Mouse (Mus musculus): Measurements from ENCODE around the gene 4930432K21Rik.

Gene 4930432K21Rik

DNA sequence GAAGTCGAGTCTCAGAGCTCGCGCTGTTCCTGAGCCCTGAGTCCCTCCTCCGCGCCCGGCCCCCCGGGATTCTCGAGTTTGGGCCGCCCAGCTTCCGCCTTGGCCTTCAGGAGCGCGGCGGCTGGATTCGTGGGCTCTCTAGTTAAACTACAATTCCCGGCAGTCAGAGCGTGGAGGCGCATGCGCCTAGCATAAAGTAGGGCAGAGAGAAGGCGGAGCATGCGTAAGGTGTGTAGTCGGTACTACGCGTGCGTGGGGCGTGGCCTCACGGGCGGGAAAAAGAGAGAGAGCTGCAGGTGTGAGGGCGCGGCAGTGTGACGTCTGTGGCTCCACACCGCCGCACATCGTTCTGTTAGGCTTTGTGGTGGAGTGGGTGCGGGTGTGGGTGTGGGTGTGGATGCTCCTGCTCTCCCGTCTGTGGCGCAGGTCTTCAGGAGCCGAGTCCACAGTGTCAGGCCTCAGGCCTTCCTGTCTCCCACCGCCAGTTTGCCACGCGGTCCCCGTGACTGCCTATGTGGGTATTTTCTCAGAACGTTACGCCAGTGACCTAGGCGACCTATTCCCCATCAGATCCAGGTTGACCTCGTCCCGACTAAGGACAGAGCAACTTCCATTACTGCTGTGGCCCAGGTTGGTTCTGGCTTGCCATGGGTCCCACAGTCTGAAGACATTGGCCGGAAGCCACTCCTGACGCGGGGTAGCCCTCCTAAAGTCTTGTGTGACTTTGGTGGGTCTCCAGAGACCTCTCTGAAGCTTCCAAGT is at the start of gene 4930432K21Rik, which contains the start of gene Cc2d1a:
Gene 4930432K21Rik (plus strand): TSS at position 257 of the 762 bp plus-strand sequence.
Gene Cc2d1a (minus strand): TSS at position 168 of the 762 bp plus-strand sequence.
- DNase-seq (ENCODE audit: low spot score in 2 of 2) = peak; percentile 77 to 92

DNA sequence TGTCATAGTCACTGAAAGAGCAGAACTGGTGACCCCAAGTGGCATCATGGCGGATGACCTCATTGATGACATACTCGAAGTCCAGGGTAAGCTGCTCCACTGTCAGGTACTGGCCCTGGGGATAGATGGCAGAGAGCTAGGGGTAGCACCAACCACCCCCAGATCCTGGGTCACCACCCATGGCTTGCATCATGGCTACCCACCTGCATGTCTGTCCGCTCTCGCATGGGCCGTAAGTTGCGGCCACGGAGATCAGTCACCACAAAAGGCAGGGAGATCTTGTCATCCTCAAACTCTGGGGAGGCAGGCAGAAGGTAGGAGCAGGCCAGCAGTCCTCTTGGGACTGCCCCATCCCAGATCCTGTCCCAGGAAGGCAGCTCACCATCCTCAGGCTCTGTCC is 49.4 kb upstream of the 4930432K21Rik start:
- no peak for DNase-seq (ENCODE audit: low spot score in 2 of 2)

DNA sequence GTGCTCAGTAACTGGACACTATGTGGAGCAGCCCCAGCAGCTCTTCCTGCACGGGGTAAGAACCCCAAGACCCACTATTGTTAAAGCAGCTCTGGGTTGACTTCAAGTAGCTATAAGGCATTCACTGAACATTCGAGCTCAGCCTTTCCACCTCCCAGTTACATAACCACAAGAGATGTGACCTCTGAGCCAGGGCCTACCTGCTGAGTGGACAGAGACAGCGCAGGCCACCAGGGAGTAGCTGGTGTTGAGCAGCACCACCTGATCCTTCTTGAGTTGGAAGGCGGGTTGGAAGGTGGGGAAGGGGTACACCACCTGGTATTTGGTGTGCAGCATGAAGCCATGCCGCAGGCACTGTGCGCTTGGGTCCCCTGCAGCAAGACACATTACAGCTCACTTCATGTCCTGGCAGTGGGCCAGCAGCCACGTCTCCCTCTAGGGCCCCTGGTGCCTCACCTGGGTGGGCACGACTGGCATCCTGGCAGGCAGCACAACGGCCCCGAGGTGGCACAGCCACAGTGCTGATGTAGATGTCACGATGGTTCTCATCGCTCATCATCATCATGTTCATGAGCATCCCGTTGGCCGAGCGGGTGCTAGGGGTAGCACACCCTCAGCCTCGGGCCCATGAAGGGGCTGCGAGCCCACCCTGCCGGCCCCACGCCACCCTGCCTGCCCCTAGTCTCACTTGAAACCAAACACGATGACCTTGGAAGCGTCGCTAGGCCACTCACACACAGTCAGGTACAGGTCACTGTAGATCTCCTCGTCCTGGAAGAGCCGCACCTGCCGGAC is 46.2 kb upstream of the 4930432K21Rik start:
- DNase-seq (ENCODE audit: low spot score in 2 of 2) = no peak

DNA sequence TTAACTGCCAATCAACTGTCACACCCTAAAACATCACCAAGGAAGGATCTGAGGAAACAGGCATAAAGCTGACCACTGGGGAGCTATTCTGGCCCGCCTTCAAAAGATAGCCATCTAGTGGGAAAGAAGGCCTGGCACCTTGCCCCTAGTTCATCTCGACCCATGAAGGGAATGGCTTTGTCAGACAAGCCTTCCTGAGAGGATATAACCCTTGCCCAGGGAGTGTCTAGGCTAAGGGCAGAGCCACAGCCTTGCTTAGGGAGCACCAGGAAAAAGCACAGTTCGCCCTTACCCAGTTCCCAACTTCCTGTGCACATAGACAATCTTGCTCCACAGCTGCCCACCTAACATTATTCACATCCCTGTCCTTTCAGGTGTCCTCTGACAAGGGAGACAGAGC is 44.2 kb upstream of the 4930432K21Rik start:
- peak in 1 of 2 experiments; percentile 25 for DNase-seq (ENCODE audit: low spot score in 2 of 2)

DNA sequence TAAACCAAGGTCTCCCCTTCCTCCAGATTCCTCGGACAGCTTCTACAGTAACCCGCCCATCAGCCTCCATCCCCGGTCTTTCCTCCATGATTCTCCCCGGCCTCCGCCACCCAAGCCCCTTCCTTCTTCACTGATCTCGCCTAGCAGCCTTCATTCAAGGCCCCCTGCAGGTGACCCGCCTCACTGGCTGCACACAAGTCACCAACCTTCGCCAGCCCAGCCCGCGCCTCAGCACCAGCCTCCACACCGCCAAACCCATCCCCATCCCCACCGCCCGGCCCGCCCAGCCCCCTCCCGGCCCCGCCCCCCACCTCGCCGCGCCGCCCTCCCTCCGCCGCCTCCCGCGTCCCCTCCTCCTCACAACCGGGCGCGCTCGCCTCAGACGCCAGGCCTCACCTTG is 43.6 kb upstream of the 4930432K21Rik start:
- peak in 1 of 2 experiments; percentile 80 for DNase-seq (ENCODE audit: low spot score in 2 of 2)

DNA sequence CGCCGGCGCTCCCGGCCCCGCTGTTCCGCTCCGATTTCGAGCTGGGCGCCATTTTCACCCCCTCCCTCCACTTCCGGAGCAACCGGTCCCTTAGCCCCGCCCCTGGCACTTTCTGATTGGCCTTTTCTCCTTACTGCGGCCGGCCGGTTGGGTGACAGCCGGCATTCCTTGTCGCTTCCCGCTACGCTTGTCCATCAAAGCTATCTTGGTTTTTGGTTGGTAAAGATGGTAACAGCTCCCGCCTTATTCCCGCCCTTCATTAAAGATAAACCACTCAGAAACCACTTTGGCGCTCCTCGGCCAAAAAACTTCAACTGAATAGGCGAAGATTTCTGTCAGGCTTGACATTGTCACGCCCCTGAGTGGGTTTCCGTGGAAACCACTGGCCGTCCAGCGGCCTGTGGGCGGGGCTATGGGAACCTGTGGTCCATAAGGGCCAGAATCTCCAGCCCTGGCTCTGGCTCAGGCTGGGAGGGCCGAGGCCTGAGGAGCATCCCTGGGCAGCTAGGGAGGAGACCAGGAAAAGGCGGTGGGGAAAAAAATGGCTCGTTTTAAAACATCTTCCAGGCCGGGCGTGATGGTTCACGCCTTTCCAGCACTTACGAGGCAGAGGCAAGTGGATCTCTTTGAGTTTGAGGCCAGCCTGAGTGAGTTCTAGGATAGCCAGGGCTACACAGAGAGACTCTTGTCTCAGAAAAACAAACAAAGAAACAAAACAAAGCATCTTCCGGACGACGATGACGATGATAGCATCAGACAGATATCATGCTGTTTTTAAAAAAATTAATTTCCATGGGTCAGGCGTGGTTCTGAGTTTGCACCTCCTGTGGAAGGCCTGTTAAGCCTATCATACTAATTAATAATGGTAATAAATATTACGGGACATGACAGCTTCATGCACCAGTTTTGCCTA is 42.9 kb upstream of the 4930432K21Rik start, which contains the start of gene Dcaf15:
Gene Dcaf15 (minus strand): TSS at position 72 of the 913 bp plus-strand sequence.
- peak; percentile 98 to 100 for DNase-seq (ENCODE audit: low spot score in 2 of 2)

DNA sequence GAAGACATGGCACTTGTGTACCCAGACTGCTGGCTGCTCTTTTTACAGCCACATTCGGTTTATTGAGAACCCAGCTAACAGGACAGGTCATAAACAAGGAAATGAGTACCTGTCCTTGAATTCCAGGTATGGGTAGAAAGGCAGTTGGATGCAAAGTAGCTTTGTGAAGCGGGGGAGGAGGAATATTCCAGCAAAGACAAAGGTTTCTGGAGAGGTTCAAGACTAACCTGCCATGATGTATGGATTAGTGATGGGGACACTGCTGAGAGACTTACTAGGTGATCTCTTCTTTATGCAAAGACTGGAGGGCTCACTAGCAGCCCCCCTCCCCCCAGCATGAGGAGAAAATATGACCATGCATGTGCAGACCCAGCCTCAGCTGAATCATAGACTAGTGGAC is 42.1 kb upstream of the 4930432K21Rik start:
- no peak for DNase-seq (ENCODE audit: low spot score in 2 of 2)

DNA sequence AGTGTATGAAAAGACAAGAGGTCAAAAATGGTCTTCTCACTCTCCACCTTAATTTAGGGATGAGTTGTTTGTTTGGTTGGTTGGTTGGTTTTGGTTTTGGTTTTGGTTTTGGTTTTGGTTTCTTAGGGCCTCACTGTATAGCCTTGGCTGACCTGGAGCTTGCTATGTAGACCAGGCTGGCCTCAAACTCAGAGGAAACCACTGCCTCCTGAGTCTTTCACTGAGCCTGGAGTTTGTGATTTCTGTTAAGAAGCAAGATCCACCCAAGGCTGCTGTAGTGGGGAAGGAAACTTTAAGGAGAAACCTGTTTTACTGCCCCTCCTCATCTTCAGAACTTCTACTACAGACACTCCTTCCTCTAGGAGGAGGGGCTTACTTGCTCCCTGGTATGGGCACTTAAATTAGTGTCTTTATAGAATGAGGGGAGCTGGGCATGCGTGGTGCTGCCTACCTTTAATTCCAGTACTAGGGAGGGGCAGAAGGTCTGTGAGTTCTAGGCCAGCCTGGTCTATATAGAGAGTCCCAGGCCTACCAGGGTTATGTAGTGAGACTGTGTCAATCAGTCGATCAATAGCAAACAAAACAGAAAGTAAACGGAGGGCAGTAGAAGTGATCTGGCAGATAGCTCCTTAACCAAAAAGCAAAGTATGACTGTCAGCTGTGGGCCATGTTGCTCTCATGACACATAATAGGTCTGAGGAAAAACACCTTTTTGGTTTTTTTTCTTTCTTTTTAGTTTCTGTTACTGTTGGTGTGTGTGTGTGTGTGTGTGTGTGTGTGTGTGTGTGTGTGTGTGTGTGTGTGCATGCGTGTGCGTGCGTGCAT is 41.4 kb upstream of the 4930432K21Rik start:
- DNase-seq (ENCODE audit: low spot score in 2 of 2) = no peak

DNA sequence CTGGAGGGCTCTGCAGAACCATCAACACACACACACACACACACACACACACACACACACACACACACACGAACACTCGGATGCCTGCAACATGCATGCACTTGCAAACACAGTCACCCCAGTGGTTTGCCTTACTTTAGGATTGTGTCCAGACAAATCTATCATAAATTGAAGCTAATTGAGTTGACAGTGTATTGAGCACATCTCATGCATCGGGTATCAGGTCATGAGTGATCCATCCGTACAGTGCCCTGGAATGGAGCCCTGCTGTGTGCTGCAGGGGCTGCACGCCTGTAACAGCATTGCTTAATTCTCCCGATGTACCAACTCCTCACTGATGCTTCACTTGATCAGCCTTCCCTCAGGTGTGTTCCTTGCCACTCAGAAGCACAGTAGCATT is 32.2 kb upstream of the 4930432K21Rik start:
- no peak for DNase-seq (ENCODE audit: low spot score in 2 of 2)

DNA sequence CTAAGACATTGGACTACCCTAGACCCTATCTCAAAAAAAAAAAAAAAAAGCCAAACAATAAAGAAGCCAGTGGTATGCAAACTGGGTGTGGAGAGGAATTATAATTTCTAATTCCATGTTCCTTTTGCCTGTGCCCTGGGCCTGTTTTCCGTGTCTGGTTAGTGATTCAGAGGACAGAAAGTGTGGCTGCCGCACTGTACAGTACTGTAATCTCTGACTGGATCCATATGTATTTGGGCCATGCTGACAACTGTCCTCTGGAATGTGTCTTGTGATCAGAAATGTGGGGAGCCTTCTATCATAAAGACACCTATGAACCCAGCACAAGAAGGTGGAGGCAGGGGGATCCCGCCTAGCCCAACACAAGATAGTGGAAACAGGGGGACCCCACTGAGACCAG is 25.7 kb upstream of the 4930432K21Rik start:
- DNase-seq (ENCODE audit: low spot score in 2 of 2) = no peak

DNA sequence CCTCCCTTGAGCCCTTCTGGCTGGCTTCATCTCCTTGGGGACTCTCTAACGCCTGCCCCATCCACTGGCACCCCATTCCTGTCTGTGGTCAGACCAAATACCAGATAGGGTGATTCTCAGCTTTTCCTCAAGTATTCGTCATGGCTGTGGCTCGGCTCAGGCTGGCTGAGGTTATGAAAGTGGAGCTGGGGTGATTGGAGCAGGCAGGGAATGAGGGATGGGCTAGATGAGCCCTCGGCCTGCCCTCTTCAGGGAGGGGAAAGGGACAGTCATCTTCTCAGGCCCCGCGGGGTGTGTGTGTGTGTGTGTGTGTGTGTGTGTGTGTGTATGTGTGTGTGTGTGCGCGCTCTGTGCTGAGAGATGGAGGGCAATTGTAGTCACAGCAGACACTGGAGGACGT is 22.2 kb upstream of the 4930432K21Rik start, which contains the start of gene Podnl1:
Gene Podnl1 (plus strand): TSS at position 334 of the 400 bp plus-strand sequence.
- DNase-seq (ENCODE audit: low spot score in 2 of 2) = no peak

DNA sequence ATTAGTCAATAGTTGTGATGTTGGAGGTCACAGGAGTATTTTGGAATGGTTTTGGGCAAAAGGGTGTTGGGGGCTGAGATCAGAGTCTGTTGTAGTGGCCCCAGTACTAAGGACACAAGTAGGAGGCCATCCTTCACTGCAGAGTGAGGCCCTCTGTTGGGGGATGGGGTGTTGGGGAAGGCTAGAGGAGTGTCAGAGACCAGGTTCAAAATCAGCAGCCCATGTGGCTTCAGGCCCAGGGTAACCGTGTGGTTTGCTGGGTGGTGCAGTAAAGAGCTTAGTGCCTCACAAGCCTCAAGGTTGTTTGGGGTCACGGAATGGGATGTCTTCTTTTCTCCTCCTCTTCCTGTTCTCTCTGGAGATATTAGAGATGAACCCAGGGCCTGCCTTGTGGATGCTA is 21.1 kb upstream of the 4930432K21Rik start:
- no peak for DNase-seq (ENCODE audit: low spot score in 2 of 2)

DNA sequence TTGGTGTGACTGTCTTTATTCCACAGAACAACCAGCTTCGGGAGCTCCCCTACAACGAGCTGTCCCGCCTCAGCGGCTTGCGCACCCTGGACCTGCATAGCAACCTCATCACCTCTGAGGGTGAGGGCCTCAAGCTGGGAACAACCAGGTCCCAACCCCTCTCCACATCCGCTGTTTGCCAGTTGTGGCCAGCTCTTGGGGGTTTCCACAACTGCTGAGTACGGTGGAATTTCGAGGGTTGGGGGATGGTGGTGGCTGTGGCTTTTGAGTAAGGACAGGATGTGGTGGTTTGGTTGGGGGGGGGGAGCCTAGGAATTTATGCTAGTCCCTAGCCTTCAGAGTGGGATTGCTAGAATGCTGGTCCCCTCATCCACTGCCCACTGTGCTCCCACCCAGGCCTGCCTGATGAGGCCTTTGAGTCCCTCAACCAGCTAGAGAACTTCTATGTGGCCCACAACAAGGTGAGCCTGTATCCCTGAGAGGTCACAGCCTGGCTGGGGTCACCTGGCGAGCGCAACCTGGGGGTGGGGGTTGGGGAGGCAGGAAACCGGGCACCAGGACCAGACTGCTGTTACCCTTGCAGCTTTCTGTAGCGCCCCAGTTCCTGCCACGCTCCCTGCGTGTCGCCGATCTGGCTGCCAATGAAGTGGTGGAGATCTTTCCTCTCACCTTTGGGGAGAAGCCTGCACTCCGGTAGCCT is 20.5 kb upstream of the 4930432K21Rik start:
- DNase-seq (ENCODE audit: low spot score in 2 of 2) = peak in 1 of 2 experiments; percentile 31

DNA sequence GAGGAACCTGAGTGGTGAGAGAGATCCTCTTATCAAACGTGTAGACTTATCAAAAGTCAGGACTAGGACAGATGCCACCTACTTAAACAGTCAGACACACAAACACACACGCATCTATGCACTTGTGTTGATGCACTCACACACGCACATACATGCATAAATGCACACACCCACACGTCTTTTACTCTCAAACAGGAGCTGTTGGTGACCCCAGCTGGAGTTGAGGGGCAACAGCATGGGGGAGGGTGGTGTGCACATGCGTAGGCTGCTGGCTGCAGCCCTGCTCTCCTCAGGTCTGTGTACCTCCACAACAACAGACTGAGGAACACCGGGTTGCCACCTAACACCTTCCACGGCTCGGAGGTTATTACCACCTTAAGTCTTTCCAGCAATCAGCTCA is 19.5 kb upstream of the 4930432K21Rik start:
- DNase-seq (ENCODE audit: low spot score in 2 of 2) = no peak

DNA sequence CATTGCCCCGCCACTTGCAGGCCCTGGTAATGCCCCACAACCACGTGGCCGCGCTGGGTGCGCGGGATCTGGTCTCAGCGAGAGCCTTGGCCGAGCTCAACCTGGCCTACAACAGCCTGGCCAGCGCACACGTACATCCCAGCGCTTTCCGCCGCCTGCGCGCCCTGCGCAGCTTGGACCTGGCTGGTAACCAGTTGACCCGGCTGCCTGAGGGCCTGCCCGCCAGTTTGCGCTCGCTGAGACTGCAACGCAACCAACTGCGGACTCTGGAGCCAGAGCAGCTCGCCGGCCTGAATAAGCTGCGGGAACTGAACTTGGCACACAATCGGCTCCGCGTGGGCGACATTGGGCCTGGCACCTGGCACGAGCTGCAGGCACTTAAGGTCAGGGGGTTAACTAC is 17.0 kb upstream of the 4930432K21Rik start:
- DNase-seq (ENCODE audit: low spot score in 2 of 2) = no peak

DNA sequence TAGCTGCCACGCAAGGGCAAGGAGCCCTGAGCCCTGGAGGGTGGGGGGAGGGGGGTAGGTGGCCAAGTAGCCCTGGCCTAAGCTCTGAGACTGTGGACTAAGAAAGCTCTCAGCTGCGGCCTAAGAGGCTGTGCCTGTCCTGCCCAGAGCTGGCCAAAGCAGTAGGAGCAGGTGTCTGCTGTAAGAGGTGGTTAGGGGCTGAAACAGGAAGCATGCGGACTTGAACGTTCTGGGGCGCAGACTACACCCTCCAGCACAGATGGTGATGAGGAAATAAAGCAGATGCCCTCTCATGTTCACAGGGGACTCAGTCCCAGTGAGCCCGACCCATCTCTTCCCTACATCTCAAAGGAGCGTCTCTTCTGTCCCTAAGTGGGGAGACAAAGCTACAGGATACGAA is 15.6 kb upstream of the 4930432K21Rik start:
- no peak for DNase-seq (ENCODE audit: low spot score in 2 of 2)

DNA sequence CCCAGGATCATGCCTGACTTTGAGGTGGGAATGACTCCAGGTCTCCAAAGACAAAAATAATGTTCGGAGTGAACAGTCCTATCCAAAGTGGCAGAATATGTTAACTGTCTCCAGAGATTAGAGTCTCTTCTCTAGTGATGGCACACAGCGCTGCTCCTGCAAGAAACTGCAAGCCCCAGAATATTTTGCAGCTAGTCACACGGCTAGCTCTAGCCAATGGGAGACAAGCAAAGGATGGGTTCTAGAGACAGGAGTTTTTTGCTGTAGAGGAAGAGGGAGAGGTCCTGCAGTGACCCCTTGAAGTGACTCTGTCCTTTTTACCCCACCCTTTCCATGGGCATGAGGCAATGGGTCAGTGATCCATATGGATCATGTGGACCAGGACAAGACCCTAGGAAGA is 10.0 kb upstream of the 4930432K21Rik start:
- no peak for DNase-seq (ENCODE audit: low spot score in 2 of 2)

DNA sequence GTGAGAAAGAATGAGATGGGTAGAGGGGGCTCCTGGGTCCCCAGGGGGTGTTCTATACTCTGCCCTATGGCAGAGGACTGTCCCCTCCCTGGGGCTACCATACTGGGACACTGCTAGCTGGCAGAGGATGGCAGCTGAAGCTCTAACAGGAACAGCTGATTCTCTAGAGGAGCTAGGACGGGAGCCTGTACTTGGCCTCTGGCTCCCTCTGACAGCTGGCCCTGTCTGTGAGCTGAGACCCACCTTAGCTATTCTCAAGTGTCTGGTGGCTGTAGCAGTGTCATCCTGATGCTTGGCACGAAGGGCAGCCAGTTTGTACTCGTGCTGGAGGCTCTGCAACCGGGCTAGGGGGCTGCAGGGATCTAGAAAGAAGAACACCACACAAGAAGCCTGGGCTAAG is 7.0 kb upstream of the 4930432K21Rik start:
- DNase-seq (ENCODE audit: low spot score in 2 of 2) = no peak

DNA sequence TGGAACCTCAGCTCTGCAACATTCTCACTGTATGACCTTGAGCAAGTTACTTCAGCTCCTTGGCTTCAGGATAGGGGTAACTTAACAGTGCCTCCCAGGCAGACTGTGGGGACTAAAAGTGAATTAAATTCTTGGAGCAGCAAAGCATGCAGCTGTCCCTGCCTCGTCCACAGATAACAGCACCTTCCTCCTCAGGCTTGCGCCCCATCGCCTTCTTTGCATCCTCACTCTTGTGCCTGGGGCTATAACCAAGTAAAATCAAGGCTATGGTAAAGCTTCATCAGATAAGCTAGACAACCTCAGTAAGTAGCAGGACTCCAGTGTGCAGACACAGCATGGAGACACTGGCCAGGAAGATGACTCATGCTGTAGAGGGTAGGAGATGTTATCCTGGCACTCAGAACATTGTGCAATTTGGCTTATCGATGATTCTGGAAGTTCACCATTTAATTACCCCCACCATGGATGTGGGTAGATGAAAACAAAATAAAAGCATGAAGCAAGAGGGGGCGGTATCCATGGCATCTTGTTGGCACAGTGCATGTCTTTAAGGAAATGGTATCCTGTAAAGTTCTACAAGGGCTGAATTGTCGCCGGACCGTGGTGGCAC is 3.1 kb upstream of the 4930432K21Rik start:
- no peak for DNase-seq (ENCODE audit: low spot score in 2 of 2)

DNA sequence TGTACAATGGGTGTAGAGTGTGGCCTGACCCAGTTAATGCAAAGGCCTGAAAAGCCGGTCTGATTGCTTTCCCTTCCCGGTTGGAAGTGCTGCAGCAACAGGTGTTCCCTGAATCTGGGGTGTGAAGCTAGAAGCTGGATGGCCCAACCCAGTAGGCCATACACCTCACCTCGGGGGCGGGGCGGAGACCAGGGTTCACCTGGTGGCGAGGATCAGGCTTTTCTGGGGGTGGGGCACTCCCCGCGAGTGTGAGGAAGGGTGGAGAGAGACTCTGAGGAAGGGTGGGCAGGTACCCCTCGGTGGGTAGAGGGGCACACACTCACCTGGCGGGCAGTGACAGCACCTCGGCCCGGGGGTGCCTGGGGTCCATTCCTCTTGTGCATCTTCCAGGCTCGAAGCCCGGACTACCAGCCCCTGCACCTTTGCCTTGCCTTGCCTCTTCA is 480 bp upstream of the 4930432K21Rik start:
- no peak for DNase-seq (ENCODE audit: low spot score in 2 of 2)

Measured in spleen, postnatal 10 days (tissue).